Mouse (Mus musculus): ENCODE data around the gene Parvb.

The Parvb gene

GRCm38 (mm10) chr15:84217969-84218782 lies 13.7 kb upstream of the Parvb start:
- DNase-seq (ENCODE audit: low spot score in 2 of 2) = no peak

GRCm38 (mm10) chr15:84218783-84219271 lies 13.0 kb upstream of the Parvb start:
- no peak for DNase-seq (ENCODE audit: low spot score in 2 of 2)

GRCm38 (mm10) chr15:84221539-84221938 lies 10.3 kb upstream of the Parvb start:
- DNase-seq (ENCODE audit: low spot score in 2 of 2) = no peak

- no peak for DNase-seq (ENCODE audit: low spot score in 2 of 2)
Measured at GRCm38 (mm10) chr15:84223423-84223822, 8.4 kb upstream of the Parvb start.

GRCm38 (mm10) chr15:84224779-84225178 lies 7.1 kb upstream of the Parvb start:
- no peak for DNase-seq (ENCODE audit: low spot score in 2 of 2)

- no peak for DNase-seq (ENCODE audit: low spot score in 2 of 2)
Measured at GRCm38 (mm10) chr15:84226918-84227317, 4.9 kb upstream of the Parvb start.

GRCm38 (mm10) chr15:84230661-84231060 lies 1.2 kb upstream of the Parvb start:
- no peak for DNase-seq (ENCODE audit: low spot score in 2 of 2)

GRCm38 (mm10) chr15:84231113-84231712 lies 630 bp upstream of the Parvb start:
- peak in 1 of 2 experiments; percentile 75 for DNase-seq (ENCODE audit: low spot score in 2 of 2)

- no peak for DNase-seq (ENCODE audit: low spot score in 2 of 2)
Measured at GRCm38 (mm10) chr15:84232609-84233008, 766 bp downstream of the Parvb start.

GRCm38 (mm10) chr15:84234794-84235581 lies 3.1 kb downstream of the Parvb start:
- no peak for DNase-seq (ENCODE audit: low spot score in 2 of 2)

GRCm38 (mm10) chr15:84235646-84236045 lies 3.8 kb downstream of the Parvb start:
- DNase-seq (ENCODE audit: low spot score in 2 of 2) = peak in 1 of 2 experiments; percentile 40

- DNase-seq (ENCODE audit: low spot score in 2 of 2) = no peak
Measured at GRCm38 (mm10) chr15:84238552-84238951, 6.7 kb downstream of the Parvb start.

- DNase-seq (ENCODE audit: low spot score in 2 of 2) = no peak
Measured at GRCm38 (mm10) chr15:84238991-84239401, 7.2 kb downstream of the Parvb start.

GRCm38 (mm10) chr15:84241520-84241919 lies 9.7 kb downstream of the Parvb start:
- no peak for DNase-seq (ENCODE audit: low spot score in 2 of 2)

GRCm38 (mm10) chr15:84245104-84245503 lies 13.3 kb downstream of the Parvb start:
- no peak for DNase-seq (ENCODE audit: low spot score in 2 of 2)

GRCm38 (mm10) chr15:84246195-84246594 lies 14.4 kb downstream of the Parvb start:
- DNase-seq (ENCODE audit: low spot score in 2 of 2) = no peak

- DNase-seq (ENCODE audit: low spot score in 2 of 2) = no peak
Measured at GRCm38 (mm10) chr15:84247309-84247708, 15.5 kb downstream of the Parvb start.

- no peak for DNase-seq (ENCODE audit: low spot score in 2 of 2)
Measured at GRCm38 (mm10) chr15:84251227-84251626, 19.4 kb downstream of the Parvb start.

GRCm38 (mm10) chr15:84252645-84253044 lies 20.8 kb downstream of the Parvb start:
- DNase-seq (ENCODE audit: low spot score in 2 of 2) = no peak

- DNase-seq (ENCODE audit: low spot score in 2 of 2) = no peak
Measured at GRCm38 (mm10) chr15:84253757-84254156, 21.9 kb downstream of the Parvb start.

GRCm38 (mm10) chr15:84254387-84254786 lies 22.5 kb downstream of the Parvb start:
- no peak for DNase-seq (ENCODE audit: low spot score in 2 of 2)

GRCm38 (mm10) chr15:84256254-84256850 lies 24.5 kb downstream of the Parvb start:
- no peak for DNase-seq (ENCODE audit: low spot score in 2 of 2)

All from left cerebral cortex, adult 9 months (tissue).